Comparison of ENCODE assay signal across 8 mouse cellular contexts in genomic region chr7:107738726-107739125, GRCm38 (mm10). TPM values are rescaled to one million over a fixed set of nuclear protein-coding genes. Genes with fewer than 3 reads are reported as not detected.
A peak's percentile ranks its signal among the peaks of the same experiment; 100 is the strongest.
DNase-seq lines count a peak whose midpoint lies in the region; ATAC-seq lines count a peak whose summit lies in the region.
"Had no signal": no experiment of that assay in that cellular context is flagged by ENCODE, and none has a peak within 500 bp of the region (broad histone marks: within the 10 kb centered on the region; RNA-seq: fewer than 3 reads in every experiment).

No protein-coding gene starts in this region.

- no peak overlapping the region for H3K4me2 ChIP-seq in kidney, embryonic 15.5 days
- H3K4me2 ChIP-seq in midbrain, embryonic 15.5 days = no peak overlapping the region
- H3K4me2 ChIP-seq: liver, embryonic 15.5 days had no signal

- no peak for ATAC-seq in kidney, embryonic 15.5 days (replicated peaks; ENCODE audit: low FRiP score)
- peak; percentile 81 for ATAC-seq in midbrain, embryonic 15.5 days (replicated peaks)

- no peaks in the 10 kb centered on the region for H3K9me3 ChIP-seq in kidney, embryonic 15.5 days (replicated peaks)
- no peaks in the 10 kb centered on the region for H3K9me3 ChIP-seq in midbrain, embryonic 15.5 days
- H3K9me3 ChIP-seq: liver, embryonic 15.5 days had no signal

- WGBS in kidney, embryonic 15.5 days = 34% methylated on average over 2 of the region's 2 CpGs
- WGBS in midbrain, embryonic 15.5 days = 37% methylated on average over 2 of the region's 2 CpGs

- no peaks in the 10 kb centered on the region for H3K4me1 ChIP-seq in kidney, embryonic 15.5 days
- H3K4me1 ChIP-seq in midbrain, embryonic 15.5 days = no peaks in the 10 kb centered on the region
- H3K4me1 ChIP-seq: liver, embryonic 15.5 days had no signal

- no peak overlapping the region for H3K4me3 ChIP-seq in kidney, embryonic 15.5 days (replicated peaks)
- H3K4me3 ChIP-seq in midbrain, embryonic 15.5 days = no peak overlapping the region
- H3K4me3 ChIP-seq: liver, embryonic 15.5 days had no signal

- peak; percentile 62 for DNase-seq in kidney, postnatal 10 days
- DNase-seq in Muller cell, postnatal 12 days (ENCODE audit: inconsistent ontology term) = peak; percentile 32
- peak; percentile 58 for DNase-seq in embryo, embryonic 11 days
- no peak for DNase-seq in spleen, postnatal 10 days (ENCODE audit: low spot score in 2 of 2)
- no peak for DNase-seq in gastrocnemius, postnatal 25 days

- H3K27ac ChIP-seq in kidney, embryonic 15.5 days = no peak overlapping the region
- H3K27ac ChIP-seq in midbrain, embryonic 15.5 days = no peak overlapping the region
- H3K27ac ChIP-seq: liver, embryonic 15.5 days had no signal

- peaks cover 11% of the 10 kb centered on the region for H3K36me3 ChIP-seq in kidney, embryonic 15.5 days
- no peaks in the 10 kb centered on the region for H3K36me3 ChIP-seq in midbrain, embryonic 15.5 days (replicated peaks)
- H3K36me3 ChIP-seq: liver, embryonic 15.5 days had no signal

- H3K27me3 ChIP-seq in kidney, embryonic 15.5 days = no peaks in the 10 kb centered on the region
- no peaks in the 10 kb centered on the region for H3K27me3 ChIP-seq in midbrain, embryonic 15.5 days (replicated peaks)
- H3K27me3 ChIP-seq: liver, embryonic 15.5 days had no signal

- H3K9ac ChIP-seq in kidney, embryonic 15.5 days = no peak overlapping the region
- no peak overlapping the region for H3K9ac ChIP-seq in midbrain, embryonic 15.5 days
- H3K9ac ChIP-seq: liver, embryonic 15.5 days had no signal

RNA-seq across cellular contexts. Expression of gene Cyb5r2, which starts 19.1 kb away (rescaled TPM):
- polyA plus RNA-seq in kidney, embryonic 15.5 days (2015; fragmentation: Nextera tagmentation; extraction: Ambion mirVana) = 0.28 TPM in 1 of 2 replicates, not detected in the other
- polyA plus RNA-seq in midbrain, embryonic 15.5 days (2015; fragmentation: Nextera tagmentation; extraction: Ambion mirVana) = 0.19 TPM in 2 replicates
- under 1 TPM in 1 of 2 experiments, not detected in 1; 0.23 TPM for total RNA-seq in gastrocnemius, postnatal 25 days (2021)
- polyA plus RNA-seq: liver, embryonic 15.5 days had no signal

Comparison
In these comparisons a context has a peak if more than half of its experiments do, and no peak if none do; other contexts are left out.
1. DNase-seq: peak in kidney, postnatal 10 days (single experiment), Muller cell, postnatal 12 days (single experiment) and embryo, embryonic 11 days (single experiment); none in spleen, postnatal 10 days (0 of 2) and gastrocnemius, postnatal 25 days (single experiment).